Mouse (Mus musculus) heart, adult 2 months (tissue): Measurements from ENCODE around the gene Gmeb1. TPM values are rescaled to one million over a fixed set of nuclear protein-coding genes. Genes with fewer than 3 reads are reported as not detected.
A peak's percentile ranks its signal among the peaks of the same experiment; 100 is the strongest.

Experiments used
- DNase-seq, 2 experiments: peaks; one replicate each; pipeline ENCODE4 v3.0.0; 2021
- H3K27ac ChIP-seq: fragments of 200-600 bp; 2 replicates; pipeline ENCODE4 v1.8.1; 2022
- H3K27me3 ChIP-seq: fragments of 200-500 bp; 2 replicates; pipeline ENCODE4 v1.6.1; 2012; ENCODE audit warnings: mild to moderate bottlenecking, low read length, inconsistent platforms, mixed read lengths; ENCODE audit not compliant: control insufficient read depth, insufficient read depth
- H3K36me3 ChIP-seq: fragments of 200-500 bp; 2 replicates; pipeline ENCODE4 v1.6.1; 2012; ENCODE audit warnings: low read length, inconsistent platforms; ENCODE audit not compliant: control insufficient read depth, insufficient read depth
- H3K4me1 ChIP-seq: fragments of 200-500 bp; 2 replicates; pipeline ENCODE4 v1.6.1; 2011; ENCODE audit warnings: low read length; ENCODE audit not compliant: control insufficient read depth, insufficient read depth
- H3K4me3 ChIP-seq: fragments of 200-600 bp; 2 replicates; pipeline ENCODE4 v1.8.1; 2022
- H3K79me2 ChIP-seq: fragments of 200-500 bp; replicated peaks from 2 replicates; pipeline ENCODE4 v1.6.1; 2012; ENCODE audit warnings: mild to moderate bottlenecking, inconsistent platforms, low read length, moderate library complexity, mixed read lengths; ENCODE audit not compliant: control insufficient read depth, insufficient read depth
- H3K9ac ChIP-seq: fragments of 200-500 bp; 2 replicates; pipeline ENCODE4 v1.6.1; 2012; ENCODE audit warnings: low read depth, mild to moderate bottlenecking, control low read depth, inconsistent platforms, low read length, mixed read lengths
- CTCF ChIP-seq: fragments of 200-600 bp; IDR thresholded peaks from 2 replicates; pipeline ENCODE4 v1.8.1; 2022; ENCODE audit warnings: antibody characterized with exemption, mild to moderate bottlenecking, moderate library complexity
- EP300 ChIP-seq: fragments of 200-500 bp; IDR thresholded peaks from 2 replicates; pipeline ENCODE4 v1.6.1; 2011; ENCODE audit warnings: low read depth, low read length, control low read depth; ENCODE audit not compliant: insufficient read depth
- POLR2A ChIP-seq: fragments of 200-500 bp; IDR thresholded peaks from 2 replicates; pipeline ENCODE4 v1.6.1; 2011; ENCODE audit warnings: mild to moderate bottlenecking, low read depth, low read length, control low read depth; ENCODE audit not compliant: insufficient read depth
- WGBS: fragments of 180-500 bp; shearing (Covaris S2); methylation state at CpG from one replicate; pipeline ENCODE4 v1.1.7; 2018; 5-methylcytosine and 5-hydroxymethylcytosine counted together
- intact Hi-C: fragments of 180-260 bp; cut with DNase I; formaldehyde crosslinking; loops from one replicate; pipeline ENCODE4 v1.15.1; 2025
- polyA plus RNA-seq: library from polyadenylated mRNA; depleted of rRNA; stranded (reverse); fragments of >200 nt; gene quantifications from 2 replicates; pipeline ENCODE4 v1.2.3, GENCODE M21; 2012
- total RNA-seq, 2 experiments: library from RNA; stranded (reverse); gene quantifications; 2 replicates each; pipeline ENCODE4 v1.2.3; 2021

Gmeb1 gene
- total and polyA plus RNA-seq, 3 experiments, result 7.7 to 10.0 (median 8.5) TPM

DNA sequence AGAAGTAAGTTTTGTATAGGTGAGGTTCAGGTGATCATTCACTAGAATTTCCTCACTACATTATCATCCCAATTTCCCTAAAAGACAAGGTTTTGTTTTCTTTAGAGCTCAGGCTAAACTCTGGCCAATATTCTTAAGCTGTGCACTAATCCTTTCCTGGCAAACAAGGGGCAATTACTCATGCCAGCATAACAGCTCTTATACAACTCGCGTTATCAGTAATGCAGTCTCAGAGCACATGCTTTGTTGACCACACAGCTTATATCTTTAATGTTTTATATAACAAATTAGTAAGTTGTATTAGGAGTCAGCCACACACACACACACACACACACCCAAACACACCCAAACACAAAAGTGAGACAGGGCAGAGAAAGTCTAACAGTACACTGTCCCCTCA, 51.1 kb downstream of the Gmeb1 start:
- intact Hi-C loops, result loop anchor here (5.0 to 10.0 kb wide), 2 partner anchors 142 to 304 kb away; partner anchors contain the start of genes Rcc1 and Sesn2
- Histone ChIP-seq H3K79me2 (peaks cover 9% of the 10 kb centered on the region), H3K36me3 (peaks cover 33% of the 10 kb centered on the region), H3K4me1 (peaks cover 7% of the 10 kb centered on the region), H3K27ac (0 out of 2 replicates have a peak overlapping the region, but pooled peaks have one; percentile 6), H3K27me3 (no peaks in the 10 kb centered on the region), H3K4me3 (peak overlapping the region; percentile 93), H3K9ac (peak overlapping the region; percentile 49)
- 16% methylated on average over 2 of the region's 2 CpGs for WGBS
- no peak for TF ChIP-seq CTCF
- no peak for TF ChIP-seq EP300
- no peak for DNase-seq

DNA sequence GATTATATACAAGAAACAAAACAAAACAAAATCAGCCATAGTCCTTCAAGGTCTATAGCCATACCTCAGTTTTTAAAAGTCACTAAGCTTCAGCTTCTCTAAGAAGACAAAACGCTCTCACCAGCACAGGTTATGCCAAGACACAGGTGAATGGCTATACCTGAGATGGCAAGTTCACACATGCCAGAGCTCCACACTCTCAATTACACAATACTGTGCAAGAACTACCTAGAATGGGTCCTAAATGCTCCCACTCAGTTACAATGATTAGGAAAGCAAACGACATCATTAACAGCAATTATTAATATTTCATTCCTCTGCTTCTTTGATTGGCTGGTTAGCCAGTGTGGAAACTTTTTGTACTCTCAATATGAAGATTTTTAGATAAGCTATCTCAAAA, 52.1 kb downstream of the Gmeb1 start:
- Histone ChIP-seq H3K27me3 (no peaks in the 10 kb centered on the region), H3K36me3 (peaks cover 33% of the 10 kb centered on the region), H3K9ac (peak overlapping the region; percentile 34; the same call in 1 of the 2 replicates), H3K4me3 (no peak overlapping the region), H3K79me2 (peaks cover 11% of the 10 kb centered on the region), H3K4me1 (peaks cover 7% of the 10 kb centered on the region), H3K27ac (no peak overlapping the region)
- no peak for DNase-seq
- WGBS, result 88% methylated on average over 2 of the region's 2 CpGs
- no peak for TF ChIP-seq EP300
- no peak for TF ChIP-seq CTCF
- TF ChIP-seq POLR2A, result no peak
- intact Hi-C loops, result no loop called here

DNA sequence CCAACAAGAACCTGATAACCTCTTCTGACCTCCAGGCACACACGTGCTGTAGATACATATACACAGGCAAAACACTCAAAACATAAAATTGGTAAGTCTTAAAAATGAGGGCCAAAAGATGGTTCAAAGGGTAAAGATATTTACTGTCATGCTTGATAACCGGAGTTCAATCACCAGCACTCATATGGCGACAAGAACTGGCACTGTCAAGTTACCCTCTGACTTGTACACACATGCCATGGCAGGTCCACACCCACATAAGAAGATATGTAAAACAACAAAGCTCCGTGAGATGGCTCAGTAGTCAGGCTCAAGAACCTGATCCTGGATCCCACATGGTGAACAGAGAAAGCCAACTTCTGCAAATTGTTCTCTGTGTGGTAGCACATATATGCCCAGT, 54.1 kb downstream of the Gmeb1 start:
- WGBS, result 74% methylated on average over 4 of the region's 4 CpGs
- Histone ChIP-seq H3K36me3 (peaks cover 43% of the 10 kb centered on the region), H3K79me2 (peaks cover 12% of the 10 kb centered on the region), H3K27me3 (no peaks in the 10 kb centered on the region), H3K27ac (no peak overlapping the region), H3K4me3 (no peak overlapping the region), H3K9ac (no peak overlapping the region), H3K4me1 (peaks cover 7% of the 10 kb centered on the region)
- intact Hi-C loops, result no loop called here
- TF ChIP-seq EP300, result no peak
- TF ChIP-seq POLR2A, result no peak
- no peak for TF ChIP-seq CTCF
- DNase-seq, result no peak

DNA sequence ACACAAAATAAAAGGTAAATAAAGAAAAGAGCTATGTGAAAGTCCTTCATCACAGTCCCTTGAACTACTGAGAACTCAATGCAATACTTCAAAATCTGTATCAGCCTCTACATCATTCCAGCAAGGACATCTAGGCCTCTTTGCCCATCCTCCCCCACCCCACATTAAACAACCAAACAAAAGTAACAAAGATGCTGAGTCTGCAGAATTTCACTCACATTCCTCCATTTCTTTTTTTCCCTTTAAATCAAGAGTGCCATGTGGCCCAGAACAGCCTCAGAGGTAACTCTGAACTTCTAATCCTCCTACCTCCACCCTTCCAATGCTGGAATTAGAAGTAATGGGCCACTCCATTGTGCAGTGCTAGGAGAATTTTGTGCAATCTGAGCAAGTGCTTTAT, 62.6 kb downstream of the Gmeb1 start:
- no peak for TF ChIP-seq POLR2A
- TF ChIP-seq EP300, result no peak
- no peak for TF ChIP-seq CTCF
- intact Hi-C loops, result no loop called here
- peaks cover 8% of the 10 kb centered on the region for H3K4me1 ChIP-seq
- peaks cover 13% of the 10 kb centered on the region for H3K79me2 ChIP-seq
- H3K4me3 ChIP-seq, result no peak overlapping the region
- H3K27me3 ChIP-seq, result no peaks in the 10 kb centered on the region
- no peak overlapping the region for H3K9ac ChIP-seq
- peaks cover 46% of the 10 kb centered on the region for H3K36me3 ChIP-seq
- no peak overlapping the region for H3K27ac ChIP-seq
- DNase-seq, result no peak

DNA sequence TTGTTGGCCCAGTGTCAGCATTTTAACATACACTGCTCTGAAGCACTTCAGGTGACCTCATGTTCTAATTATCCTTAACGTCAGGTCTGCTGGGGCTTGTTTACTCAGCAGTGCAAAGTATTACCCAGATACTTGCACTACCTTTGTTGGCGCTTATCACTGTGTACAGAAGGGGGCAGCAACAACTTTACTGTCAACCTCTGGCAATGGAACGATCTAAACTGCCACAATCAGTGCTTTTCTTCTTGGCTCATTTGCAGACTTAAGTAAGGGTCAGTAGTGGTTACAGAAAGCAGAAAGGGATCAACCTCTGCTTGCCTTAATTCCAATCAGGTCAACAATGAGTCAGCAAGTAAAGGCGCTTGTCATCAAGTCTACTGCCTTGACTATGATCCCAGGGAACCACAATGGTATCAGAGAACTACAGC, 63.1 kb downstream of the Gmeb1 start:
- no peaks in the 10 kb centered on the region for H3K27me3 ChIP-seq
- peak in 1 of 2 experiments; percentile 26 for DNase-seq
- no peak overlapping the region for H3K9ac ChIP-seq
- intact Hi-C loops, result no loop called here
- peaks cover 8% of the 10 kb centered on the region for H3K4me1 ChIP-seq
- H3K27ac ChIP-seq, result no peak overlapping the region; the same call in 1 of the 2 replicates
- H3K79me2 ChIP-seq, result peaks cover 13% of the 10 kb centered on the region
- H3K36me3 ChIP-seq, result peaks cover 41% of the 10 kb centered on the region
- peak; percentile 63 for TF ChIP-seq CTCF
- TF ChIP-seq EP300, result no peak
- 32% methylated on average over 4 of the region's 4 CpGs for WGBS
- H3K4me3 ChIP-seq, result no peak overlapping the region

DNA sequence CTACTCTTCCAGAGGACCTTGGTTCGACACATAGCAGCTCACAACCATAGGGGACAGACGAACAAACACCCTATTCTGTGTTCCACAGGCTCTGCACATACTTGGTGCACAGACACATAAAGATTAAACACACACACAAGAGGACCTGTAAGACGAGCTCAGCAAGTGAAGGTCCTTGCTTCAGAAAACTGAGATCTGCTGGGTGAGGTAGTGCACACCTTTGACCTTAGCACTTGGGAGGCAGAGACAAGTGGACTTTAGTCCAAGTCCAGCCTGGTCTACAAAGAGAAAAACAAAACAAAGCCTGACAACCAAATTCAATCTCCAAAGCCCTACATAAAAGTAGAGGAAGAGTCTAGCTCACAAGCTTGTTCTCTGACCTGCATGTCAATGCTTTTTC, 66.4 kb downstream of the Gmeb1 start:
- no peak overlapping the region for H3K4me3 ChIP-seq
- H3K4me1 ChIP-seq, result peaks cover 8% of the 10 kb centered on the region
- peaks cover 9% of the 10 kb centered on the region for H3K79me2 ChIP-seq
- H3K27ac ChIP-seq, result no peak overlapping the region
- H3K9ac ChIP-seq, result no peak overlapping the region
- H3K36me3 ChIP-seq, result peaks cover 24% of the 10 kb centered on the region
- 82% methylated on average over 3 of the region's 3 CpGs for WGBS
- TF ChIP-seq EP300, result no peak
- no peak for TF ChIP-seq POLR2A
- TF ChIP-seq CTCF, result no peak
- intact Hi-C loops, result no loop called here
- no peak for DNase-seq
- no peaks in the 10 kb centered on the region for H3K27me3 ChIP-seq
